Mouse (Mus musculus) bone marrow macrophage, adult 2 months (primary cell): ENCODE results near the gene Bri3bp.
A peak's percentile ranks its signal among the peaks of the same experiment; 100 is the strongest.

ENCODE experiments used
- CTCF ChIP-seq: IDR thresholded peaks from 2 replicates; pipeline ENCODE4 v1.5.1; 2012; ENCODE audit warnings: low read depth, mild to moderate bottlenecking, low read length, moderate library complexity
- POLR2A ChIP-seq: IDR thresholded peaks from 2 replicates; pipeline ENCODE4 v1.6.1; 2012; ENCODE audit warnings: mild to moderate bottlenecking, low read depth, low read length, borderline replicate concordance

GRCm38 (mm10) chr5:125509541-125509940 is 68.2 kb downstream of the Bri3bp start:
- TF ChIP-seq CTCF (peak; percentile 84), POLR2A (no peak)
